Mouse (Mus musculus): ENCODE measurements around the gene Gid8. TPM values are rescaled to one million over a fixed set of nuclear protein-coding genes. Genes with fewer than 3 reads are reported as not detected.
A peak's percentile ranks its signal among the peaks of the same experiment; 100 is the strongest.

The Gid8 gene
- polyA plus RNA-seq, 2 experiments, result 87.4 to 121 TPM

- H3K4me1 ChIP-seq (replicated peaks; ENCODE audit: control insufficient read depth in 2 of 2, insufficient read depth in 2 of 2, low read length in 1 of 2), result peaks cover 7 to 40% of the 10 kb centered on the region in 2 experiments
- DNase-seq (ENCODE audit: low read depth in 3 of 3, low spot score in 3 of 3), result no peak
Observed at GRCm38 (mm10) chr2:180726658-180727442, 16.9 kb downstream of the Gid8 start.

GRCm38 (mm10) chr2:180727613-180728021 is 17.7 kb downstream of the Gid8 start:
- 23% methylated on average over 4 of the region's 4 CpGs for WGBS (ENCODE audit: insufficient replicate concordance)
- peaks cover 7 to 40% of the 10 kb centered on the region in 2 experiments for H3K4me1 ChIP-seq (replicated peaks; ENCODE audit: control insufficient read depth in 2 of 2, insufficient read depth in 2 of 2, low read length in 1 of 2)
- no peak overlapping the region for H3K27ac ChIP-seq
- H3K9ac ChIP-seq (replicated peaks), result no peak overlapping the region
- no peaks in the 10 kb centered on the region for H3K9me3 ChIP-seq (ENCODE audit: control insufficient read depth, low read length)
- DNase-seq (ENCODE audit: low read depth in 3 of 3, low spot score in 3 of 3) (no peak), ATAC-seq (ENCODE audit: insufficient read depth) (no peak)
- no peak overlapping the region for H3K4me3 ChIP-seq (ENCODE audit: insufficient read depth in 1 of 2, low read depth in 2 of 2, low read length in 2 of 2)
- no peak overlapping the region for H3K4me2 ChIP-seq (ENCODE audit: low read depth)
- TF ChIP-seq CTCF (IDR thresholded peaks at IDR 0.05; ENCODE audit: low read depth) (no peak), EP300 (IDR thresholded peaks at IDR 0.05; ENCODE audit: low read depth) (no peak)
- peaks cover 14% of the 10 kb centered on the region for H3K36me3 ChIP-seq (replicated peaks; ENCODE audit: control insufficient read depth, insufficient read depth, low read depth)
- no peaks in the 10 kb centered on the region for H3K27me3 ChIP-seq (ENCODE audit: control insufficient read depth, insufficient read depth, low read length)

More at GRCm38 (mm10) chr2:180726658-180727442, 16.9 kb downstream of the Gid8 start:
- Histone ChIP-seq H3K9me3 (ENCODE audit: control insufficient read depth, low read length) (no peaks in the 10 kb centered on the region), H3K27ac (no peak overlapping the region), H3K36me3 (replicated peaks; ENCODE audit: control insufficient read depth, insufficient read depth, low read depth) (peaks cover 22% of the 10 kb centered on the region), H3K9ac (replicated peaks) (no peak overlapping the region), H3K27me3 (ENCODE audit: control insufficient read depth, insufficient read depth, low read length) (no peaks in the 10 kb centered on the region), H3K4me2 (ENCODE audit: low read depth) (peak overlapping the region; percentile 57), H3K4me3 (ENCODE audit: insufficient read depth in 1 of 2, low read depth in 2 of 2, low read length in 2 of 2) (no peak overlapping the region)
- ATAC-seq (ENCODE audit: insufficient read depth), result 0 out of 2 replicates have a peak, but pooled peaks have one; percentile 17
- TF ChIP-seq CTCF (IDR thresholded peaks at IDR 0.05; ENCODE audit: low read depth) (no peak), EP300 (IDR thresholded peaks at IDR 0.05; ENCODE audit: low read depth) (no peak)
- WGBS (ENCODE audit: insufficient replicate concordance), result 19% methylated on average over 6 of the region's 6 CpGs

- no peak for DNase-seq (ENCODE audit: low read depth in 3 of 3, low spot score in 3 of 3)
- Histone ChIP-seq H3K36me3 (replicated peaks; ENCODE audit: control insufficient read depth, insufficient read depth, low read depth) (no peaks in the 10 kb centered on the region), H3K9ac (replicated peaks) (no peak overlapping the region), H3K27me3 (ENCODE audit: control insufficient read depth, insufficient read depth, low read length) (no peaks in the 10 kb centered on the region), H3K27ac (no peak overlapping the region), H3K4me1 (replicated peaks; ENCODE audit: control insufficient read depth in 2 of 2, insufficient read depth in 2 of 2, low read length in 1 of 2) (peaks cover 7 to 25% of the 10 kb centered on the region in 2 experiments), H3K4me2 (ENCODE audit: low read depth) (no peak overlapping the region), H3K4me3 (ENCODE audit: insufficient read depth in 1 of 2, low read depth in 2 of 2, low read length in 2 of 2) (no peak overlapping the region), H3K9me3 (ENCODE audit: control insufficient read depth, low read length) (no peaks in the 10 kb centered on the region)
- no peak for ATAC-seq (ENCODE audit: insufficient read depth)
- TF ChIP-seq EP300 (IDR thresholded peaks at IDR 0.05; ENCODE audit: low read depth), result no peak
- no peak for TF ChIP-seq CTCF (IDR thresholded peaks at IDR 0.05; ENCODE audit: low read depth)
- WGBS (ENCODE audit: insufficient replicate concordance), result 51% methylated on average over 3 of the region's 3 CpGs
Observed at GRCm38 (mm10) chr2:180731036-180731435, 21.1 kb downstream of the Gid8 start.

GRCm38 (mm10) chr2:180731984-180732383 is 22.1 kb downstream of the Gid8 start:
- peak; percentile 21; the same call in 1 of the 2 replicates for ATAC-seq (ENCODE audit: insufficient read depth)
- Histone ChIP-seq H3K27ac (no peak overlapping the region), H3K4me2 (ENCODE audit: low read depth) (no peak overlapping the region)

GRCm38 (mm10) chr2:180735232-180735631 is 25.3 kb downstream of the Gid8 start:
- WGBS (ENCODE audit: insufficient replicate concordance), result 68% methylated on average over 7 of the region's 7 CpGs
- Histone ChIP-seq H3K4me3 (ENCODE audit: insufficient read depth in 1 of 2, low read depth in 2 of 2, low read length in 2 of 2) (no peak overlapping the region), H3K36me3 (replicated peaks; ENCODE audit: control insufficient read depth, insufficient read depth, low read depth) (no peaks in the 10 kb centered on the region), H3K27ac (no peak overlapping the region), H3K9ac (replicated peaks) (no peak overlapping the region), H3K9me3 (ENCODE audit: control insufficient read depth, low read length) (no peaks in the 10 kb centered on the region), H3K4me2 (ENCODE audit: low read depth) (no peak overlapping the region), H3K4me1 (replicated peaks; ENCODE audit: control insufficient read depth in 2 of 2, insufficient read depth in 2 of 2, low read length in 1 of 2) (no peaks in the 10 kb centered on the region), H3K27me3 (ENCODE audit: control insufficient read depth, insufficient read depth, low read length) (no peaks in the 10 kb centered on the region)
- TF ChIP-seq CTCF (IDR thresholded peaks at IDR 0.05; ENCODE audit: low read depth) (no peak), EP300 (IDR thresholded peaks at IDR 0.05; ENCODE audit: low read depth) (no peak)
- DNase-seq (ENCODE audit: low read depth in 3 of 3, low spot score in 3 of 3) (no peak), ATAC-seq (ENCODE audit: insufficient read depth) (no peak)

More at GRCm38 (mm10) chr2:180731984-180732383, 22.1 kb downstream of the Gid8 start:
- WGBS (ENCODE audit: insufficient replicate concordance), result 37% methylated on average over 6 of the region's 6 CpGs
- Histone ChIP-seq H3K4me1 (replicated peaks; ENCODE audit: control insufficient read depth in 2 of 2, insufficient read depth in 2 of 2, low read length in 1 of 2) (peaks cover 3 to 16% of the 10 kb centered on the region in 2 experiments), H3K9ac (replicated peaks) (no peak overlapping the region), H3K4me3 (ENCODE audit: insufficient read depth in 1 of 2, low read depth in 2 of 2, low read length in 2 of 2) (no peak overlapping the region), H3K9me3 (ENCODE audit: control insufficient read depth, low read length) (no peaks in the 10 kb centered on the region), H3K36me3 (replicated peaks; ENCODE audit: control insufficient read depth, insufficient read depth, low read depth) (no peaks in the 10 kb centered on the region), H3K27me3 (ENCODE audit: control insufficient read depth, insufficient read depth, low read length) (no peaks in the 10 kb centered on the region)
- no peak for DNase-seq (ENCODE audit: low read depth in 3 of 3, low spot score in 3 of 3)
- TF ChIP-seq EP300 (IDR thresholded peaks at IDR 0.05; ENCODE audit: low read depth) (no peak), CTCF (IDR thresholded peaks at IDR 0.05; ENCODE audit: low read depth) (no peak)
